Mouse (Mus musculus): ENCODE results near the gene Lrrc74a.

GRCm38 (mm10) chr12:86702690-86703089 lies 31.5 kb upstream of the Lrrc74a start:
- no peak for TF ChIP-seq POLR2A (IDR thresholded peaks at IDR 0.05; ENCODE audit: insufficient read depth, low read length)
- no peak for TF ChIP-seq CTCF (IDR thresholded peaks at IDR 0.05; ENCODE audit: low read depth, low read length)
- no peak for TF ChIP-seq EP300 (IDR thresholded peaks at IDR 0.05; ENCODE audit: insufficient read depth, low read depth, low read length)
